Mouse (Mus musculus) heart, embryonic 12.5 days (tissue): Measurements from ENCODE around the gene Nsmce1. TPM values are rescaled to one million over a fixed set of nuclear protein-coding genes. Genes with fewer than 3 reads are reported as not detected.

ENCODE experiments used
- ATAC-seq: fragments of 200-750 bp; cut with Nextera tagmentation; 2 replicates; pipeline ENCODE4 v1.8.0; 2017; ENCODE audit warnings: moderate TSS enrichment, moderate library complexity; ENCODE audit not compliant: insufficient number of reproducible peaks, low FRiP score
- H3K27ac ChIP-seq: fragments of 300-500 bp; sonication (generic); 2 replicates; pipeline ENCODE4 v1.5.1; 2016; ENCODE audit warnings: mild to moderate bottlenecking, moderate library complexity; ENCODE audit not compliant: poor library complexity, severe bottlenecking
- H3K27me3 ChIP-seq: fragments of 300-500 bp; sonication (generic); replicated peaks from 2 replicates; pipeline ENCODE4 v1.6.1; 2016; ENCODE audit warnings: mild to moderate bottlenecking, moderate library complexity
- H3K36me3 ChIP-seq: fragments of 300-500 bp; sonication (generic); 2 replicates; pipeline ENCODE4 v1.6.1; 2016; ENCODE audit warnings: mild to moderate bottlenecking, moderate library complexity
- H3K4me1 ChIP-seq: fragments of 300-500 bp; sonication (generic); replicated peaks from 2 replicates; pipeline ENCODE4 v1.6.1; 2016; ENCODE audit warnings: mild to moderate bottlenecking
- H3K4me2 ChIP-seq: fragments of 300-500 bp; sonication (generic); 2 replicates; pipeline ENCODE4 v1.6.1; 2016; ENCODE audit warnings: mild to moderate bottlenecking, moderate library complexity
- H3K4me3 ChIP-seq: fragments of 300-500 bp; sonication (generic); 2 replicates; pipeline ENCODE4 v1.5.1; 2016; ENCODE audit warnings: mild to moderate bottlenecking
- H3K9ac ChIP-seq: fragments of 300-500 bp; sonication (generic); 2 replicates; pipeline ENCODE4 v1.6.1; 2016; ENCODE audit warnings: mild to moderate bottlenecking, moderate library complexity
- H3K9me3 ChIP-seq: fragments of 300-500 bp; sonication (generic); replicated peaks from 2 replicates; pipeline ENCODE4 v1.6.1; 2016; ENCODE audit warnings: mild to moderate bottlenecking, moderate library complexity
- WGBS: fragments of 180-500 bp; shearing (Covaris S2); methylation state at CpG from one replicate; pipeline ENCODE4 v1.1.7; 2016; 5-methylcytosine and 5-hydroxymethylcytosine counted together
- polyA plus RNA-seq: library from polyadenylated mRNA; unstranded; fragments of >200 nt; fragmentation: Nextera tagmentation; extraction: Ambion mirVana; gene quantifications from 2 replicates; pipeline ENCODE4 v1.2.1, GENCODE M21; 2016

Nsmce1 gene
- polyA plus RNA-seq, 1 experiment from 2014 or later: 98.8 TPM

DNA sequence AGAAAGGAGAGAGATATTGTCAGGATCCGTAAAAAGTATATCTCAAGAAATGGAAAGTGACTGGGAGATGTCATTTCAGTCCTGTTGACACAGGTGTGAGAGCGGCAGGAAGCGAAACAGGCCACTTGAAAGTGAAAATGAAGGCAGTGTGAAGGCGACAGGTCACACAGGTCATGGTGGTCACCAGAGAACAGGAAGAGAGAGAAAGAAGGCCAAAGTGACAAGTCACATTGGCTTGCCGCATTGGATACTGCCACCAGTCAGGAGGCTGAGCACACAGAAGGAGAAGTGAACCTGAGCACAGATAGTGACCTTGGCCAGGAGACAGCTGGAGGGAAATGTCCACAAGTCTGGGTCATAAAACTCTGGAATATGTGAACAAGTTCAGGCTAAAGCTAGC is 20.0 kb upstream of the Nsmce1 start:
- WGBS: 73% methylated on average over 5 of the region's 5 CpGs
- ATAC-seq: no peak

DNA sequence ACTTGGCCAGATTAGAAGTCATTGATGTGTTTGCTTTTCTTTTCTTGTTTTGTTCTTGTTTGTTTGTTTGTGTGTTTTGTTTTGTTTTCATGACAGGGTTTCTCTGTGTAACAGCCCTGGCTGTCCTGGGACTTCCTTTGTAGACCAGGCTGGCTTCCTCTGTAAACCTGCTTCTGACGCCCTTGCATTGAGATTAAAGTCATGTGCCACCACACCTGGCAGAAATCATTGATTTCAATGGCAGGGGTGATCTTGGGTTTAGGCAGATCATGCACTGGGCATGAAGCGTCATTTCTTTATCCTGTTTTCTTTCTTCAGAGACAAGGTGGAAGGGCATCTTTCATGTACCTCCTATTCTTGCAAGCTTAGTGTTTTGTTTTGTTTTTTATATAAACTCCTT is 15.9 kb upstream of the Nsmce1 start:
- Histone ChIP-seq H3K27me3 (no peaks in the 10 kb centered on the region), H3K4me3 (no peak overlapping the region), H3K27ac (no peak overlapping the region), H3K4me2 (no peak overlapping the region), H3K36me3 (no peaks in the 10 kb centered on the region), H3K9me3 (no peaks in the 10 kb centered on the region), H3K9ac (no peak overlapping the region), H3K4me1 (peaks cover 7% of the 10 kb centered on the region; the same call in 1 of the 2 replicates)
- 83% methylated on average over 2 of the region's 2 CpGs for WGBS
- no peak for ATAC-seq

More for the DNA sequence above, 20.0 kb upstream of the Nsmce1 start:
- Histone ChIP-seq H3K9ac (no peak overlapping the region), H3K27me3 (no peaks in the 10 kb centered on the region), H3K27ac (no peak overlapping the region), H3K4me2 (no peak overlapping the region), H3K36me3 (no peaks in the 10 kb centered on the region), H3K9me3 (no peaks in the 10 kb centered on the region), H3K4me3 (no peak overlapping the region), H3K4me1 (no peaks in the 10 kb centered on the region; the same call in 1 of the 2 replicates)

DNA sequence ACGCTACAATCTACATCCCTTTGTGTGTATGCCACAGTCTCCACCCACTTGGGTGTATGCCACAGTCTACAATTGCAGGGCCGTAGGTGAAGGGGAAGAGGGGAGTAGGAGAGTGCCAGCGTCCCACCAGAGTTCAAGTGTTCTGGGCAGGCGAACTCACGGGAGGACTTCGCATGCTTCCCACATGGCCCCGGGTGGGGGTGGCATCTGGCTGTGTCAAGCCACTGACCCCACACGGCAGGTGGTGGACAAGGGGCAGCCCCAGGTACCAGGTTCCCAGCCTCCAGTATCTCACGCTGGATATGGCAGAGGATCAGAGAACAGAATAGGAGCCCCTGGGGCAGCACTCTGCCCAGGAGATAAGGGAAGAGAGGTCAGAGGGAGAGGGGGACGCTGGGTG is 14.2 kb upstream of the Nsmce1 start:
- Histone ChIP-seq H3K27me3 (no peaks in the 10 kb centered on the region), H3K9ac (no peak overlapping the region), H3K4me1 (peaks cover 7% of the 10 kb centered on the region; the same call in 1 of the 2 replicates), H3K36me3 (no peaks in the 10 kb centered on the region), H3K9me3 (no peaks in the 10 kb centered on the region), H3K4me2 (no peak overlapping the region), H3K27ac (no peak overlapping the region), H3K4me3 (no peak overlapping the region)
- 79% methylated on average over 10 of the region's 10 CpGs for WGBS
- no peak for ATAC-seq

DNA sequence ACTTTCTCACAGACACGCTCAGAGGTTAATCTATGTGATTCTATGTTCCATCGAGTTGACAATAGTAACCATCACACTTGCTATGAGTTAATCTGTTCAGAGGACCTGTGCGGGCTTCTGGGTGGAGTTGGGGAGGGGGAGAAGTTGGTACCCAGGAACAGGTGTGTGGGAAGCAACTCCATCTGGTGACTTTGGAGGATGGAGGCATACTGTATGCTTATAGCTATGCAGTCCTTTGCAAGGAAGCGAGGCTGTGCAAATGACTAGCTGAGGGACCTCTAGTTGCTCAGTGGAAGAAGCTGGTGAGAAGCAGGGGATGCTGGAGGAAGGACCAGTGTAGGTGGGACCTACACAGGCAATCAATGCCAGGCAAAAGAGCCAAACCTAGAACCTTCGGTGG is 13.2 kb upstream of the Nsmce1 start:
- WGBS: 86% methylated on average over 5 of the region's 5 CpGs
- Histone ChIP-seq H3K27me3 (no peaks in the 10 kb centered on the region), H3K27ac (no peak overlapping the region), H3K36me3 (no peaks in the 10 kb centered on the region), H3K9me3 (no peaks in the 10 kb centered on the region), H3K4me1 (peaks cover 7% of the 10 kb centered on the region; the same call in 1 of the 2 replicates), H3K9ac (no peak overlapping the region), H3K4me3 (no peak overlapping the region), H3K4me2 (no peak overlapping the region)
- ATAC-seq: no peak

DNA sequence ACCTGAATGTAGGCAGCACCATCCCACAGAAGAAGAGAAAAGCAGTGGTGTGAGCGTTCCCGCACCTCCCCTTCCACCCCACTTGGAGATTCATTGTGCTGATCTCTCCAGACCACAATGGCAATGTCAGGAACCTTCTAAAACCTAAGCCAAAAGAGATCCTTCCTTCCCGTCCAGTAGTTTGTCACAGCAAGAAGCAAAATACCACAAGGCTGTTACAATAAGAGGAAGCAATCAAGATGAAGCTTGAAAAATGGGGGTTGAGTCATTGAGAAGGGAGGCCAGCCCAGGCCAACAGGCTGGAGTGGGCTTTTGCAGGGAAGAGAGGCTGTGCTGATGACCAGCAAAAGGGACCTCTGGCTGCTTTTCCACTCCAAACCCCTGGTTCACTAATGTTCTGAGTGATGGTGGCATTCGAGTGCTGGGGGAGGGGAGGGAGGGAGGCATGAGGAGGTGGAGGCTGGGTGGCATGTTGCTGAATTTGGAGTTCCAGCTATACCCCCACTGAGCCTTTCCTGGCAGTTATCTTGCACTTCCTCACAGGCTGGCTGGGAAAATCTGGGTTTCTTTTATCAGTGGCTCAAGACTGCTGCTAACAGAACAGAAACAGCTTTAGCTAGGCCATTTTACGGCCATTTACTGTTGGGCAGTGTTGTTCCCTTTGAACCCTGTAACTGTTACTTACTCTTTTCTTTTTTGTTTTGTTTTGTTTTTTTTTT is 12.1 kb upstream of the Nsmce1 start:
- no peak for ATAC-seq
- H3K27ac ChIP-seq: no peak overlapping the region
- H3K4me3 ChIP-seq: no peak overlapping the region
- no peaks in the 10 kb centered on the region for H3K27me3 ChIP-seq
- H3K36me3 ChIP-seq: no peaks in the 10 kb centered on the region
- no peaks in the 10 kb centered on the region for H3K9me3 ChIP-seq
- H3K4me1 ChIP-seq: peaks cover 7% of the 10 kb centered on the region; the same call in 1 of the 2 replicates
- H3K9ac ChIP-seq: no peak overlapping the region
- WGBS: 53% methylated on average over 5 of the region's 5 CpGs
- H3K4me2 ChIP-seq: no peak overlapping the region

DNA sequence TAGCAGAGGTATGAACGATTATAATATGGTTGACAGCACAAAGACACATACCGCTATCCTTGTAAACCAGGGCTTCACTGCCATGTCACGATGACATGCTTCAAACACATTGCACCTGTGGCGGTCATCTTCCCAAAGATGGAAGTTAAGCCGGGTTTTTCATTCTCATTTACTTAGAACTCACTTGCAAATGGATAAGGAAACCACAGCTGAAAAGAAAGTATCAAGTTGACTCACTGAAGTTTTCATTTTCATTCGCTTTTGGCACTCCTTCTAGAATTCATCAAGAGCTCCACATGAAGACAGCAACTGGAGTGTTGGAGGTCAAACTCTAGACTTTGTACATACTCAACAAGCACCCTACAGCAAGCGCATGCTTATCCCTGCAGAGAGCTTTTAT is 9.5 kb upstream of the Nsmce1 start:
- no peak overlapping the region for H3K4me2 ChIP-seq
- H3K4me1 ChIP-seq: peaks cover 7% of the 10 kb centered on the region; the same call in 1 of the 2 replicates
- no peak for ATAC-seq
- no peaks in the 10 kb centered on the region for H3K27me3 ChIP-seq
- 86% methylated on average over 7 of the region's 7 CpGs for WGBS
- H3K36me3 ChIP-seq: no peaks in the 10 kb centered on the region
- H3K4me3 ChIP-seq: no peak overlapping the region
- H3K27ac ChIP-seq: no peak overlapping the region
- H3K9ac ChIP-seq: no peak overlapping the region
- H3K9me3 ChIP-seq: no peaks in the 10 kb centered on the region

DNA sequence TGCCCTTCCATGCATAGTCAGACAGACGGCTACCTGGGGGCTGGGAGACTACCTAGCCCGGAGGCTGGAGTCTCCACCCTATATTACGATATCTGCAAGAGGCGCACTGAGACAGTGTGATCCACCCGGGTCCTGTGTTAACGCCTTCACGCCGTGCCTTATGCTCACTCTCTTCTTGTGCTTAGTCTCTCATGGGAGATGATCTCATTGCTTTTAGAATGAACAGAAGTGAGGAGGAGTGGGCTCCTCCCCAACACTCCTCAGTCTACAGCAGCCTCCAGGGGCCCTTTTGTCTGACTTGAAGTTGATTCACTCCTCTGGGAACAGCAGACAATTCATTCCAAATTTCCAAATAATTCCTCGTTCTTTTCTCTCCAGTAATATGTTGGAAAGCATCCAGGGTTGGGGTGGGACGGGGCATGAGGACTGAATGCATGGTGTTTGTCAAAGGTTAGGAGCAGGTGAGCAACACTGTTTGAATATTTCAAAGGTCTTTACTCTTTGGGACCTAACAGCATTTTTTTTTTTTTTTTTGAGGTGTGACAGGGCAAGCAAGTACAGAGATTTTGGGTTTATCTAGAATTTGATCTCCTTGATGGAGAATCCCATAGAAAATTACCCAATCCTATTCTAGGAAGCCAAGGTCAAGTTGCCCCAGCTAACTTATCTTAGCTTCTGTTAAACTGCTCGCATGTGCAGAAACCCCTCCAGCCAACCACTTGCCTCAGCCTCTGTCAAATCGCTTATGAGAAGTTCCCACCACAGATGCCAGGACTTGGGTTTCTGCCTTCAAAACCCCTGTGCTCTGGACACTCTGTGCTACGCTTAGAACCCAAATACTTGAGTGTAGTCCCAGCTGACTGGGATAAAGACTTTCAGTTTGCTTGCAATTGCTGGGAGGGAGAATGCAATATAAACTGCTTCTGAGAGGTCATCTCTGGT is 8.8 kb upstream of the Nsmce1 start:
- H3K4me2 ChIP-seq: no peak overlapping the region
- no peaks in the 10 kb centered on the region for H3K36me3 ChIP-seq
- peaks cover 7% of the 10 kb centered on the region; the same call in 1 of the 2 replicates for H3K4me1 ChIP-seq
- no peaks in the 10 kb centered on the region for H3K27me3 ChIP-seq
- no peak overlapping the region for H3K9ac ChIP-seq
- 67% methylated on average over 13 of the region's 13 CpGs for WGBS
- no peaks in the 10 kb centered on the region for H3K9me3 ChIP-seq
- H3K27ac ChIP-seq: no peak overlapping the region
- H3K4me3 ChIP-seq: no peak overlapping the region
- no peak for ATAC-seq

DNA sequence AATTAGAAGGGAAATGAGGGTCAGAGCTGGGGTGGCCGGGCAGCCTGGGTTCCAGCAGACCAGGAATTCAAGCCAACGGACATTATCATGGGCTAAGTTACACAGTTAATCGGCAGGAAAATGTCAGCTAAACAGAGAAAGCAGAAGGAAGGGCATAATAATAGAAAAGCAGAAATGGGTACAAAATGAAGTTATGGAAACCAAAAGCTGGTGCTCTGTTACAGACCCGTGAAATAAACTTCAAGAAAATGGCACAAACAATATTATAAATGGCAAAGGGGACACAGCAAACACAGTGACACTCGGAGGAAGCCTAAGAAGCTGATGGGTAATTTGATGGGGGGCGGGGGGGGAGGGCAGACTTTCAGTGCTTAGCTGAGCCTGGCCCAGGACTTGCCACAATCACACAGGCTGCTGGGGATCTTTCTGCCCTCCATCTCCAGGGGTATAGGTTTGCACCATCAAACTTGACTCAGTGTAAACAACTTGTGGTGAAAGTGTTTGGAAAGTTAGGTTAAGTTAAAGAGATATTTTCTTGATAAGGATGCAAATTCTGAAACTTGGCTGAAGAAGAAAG is 4.6 kb upstream of the Nsmce1 start:
- no peak overlapping the region for H3K4me2 ChIP-seq
- H3K36me3 ChIP-seq: no peaks in the 10 kb centered on the region
- H3K4me3 ChIP-seq: no peak overlapping the region
- WGBS: 66% methylated on average over 6 of the region's 6 CpGs
- ATAC-seq: no peak
- no peak overlapping the region for H3K9ac ChIP-seq
- no peaks in the 10 kb centered on the region for H3K9me3 ChIP-seq
- no peak overlapping the region for H3K27ac ChIP-seq
- no peaks in the 10 kb centered on the region for H3K27me3 ChIP-seq
- peaks cover 10% of the 10 kb centered on the region for H3K4me1 ChIP-seq

DNA sequence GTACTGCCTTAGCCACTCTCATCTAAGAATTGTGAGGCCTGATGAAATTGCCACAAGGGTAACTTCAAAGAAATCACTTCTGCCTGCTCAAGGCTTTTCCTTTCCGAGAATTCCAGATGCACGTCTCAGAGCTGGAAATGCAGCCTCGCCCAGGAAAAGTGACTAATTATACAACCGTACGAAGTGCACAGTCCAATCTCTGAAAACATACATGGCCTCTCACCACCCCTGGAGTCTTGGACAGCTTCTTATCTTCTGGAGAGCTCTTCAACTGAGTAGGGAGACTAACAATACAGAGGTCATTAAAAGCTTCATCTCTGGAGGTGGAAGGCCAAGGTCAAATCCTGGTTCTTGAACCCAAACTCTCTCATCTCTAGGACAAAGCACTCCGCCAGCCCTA is 1.2 kb upstream of the Nsmce1 start:
- H3K9me3 ChIP-seq: no peaks in the 10 kb centered on the region
- H3K9ac ChIP-seq: no peak overlapping the region
- H3K4me3 ChIP-seq: no peak overlapping the region
- 50% methylated on average over 6 of the region's 6 CpGs for WGBS
- no peaks in the 10 kb centered on the region for H3K36me3 ChIP-seq
- peaks cover 16% of the 10 kb centered on the region for H3K4me1 ChIP-seq
- ATAC-seq: no peak
- no peaks in the 10 kb centered on the region for H3K27me3 ChIP-seq
- no peak overlapping the region for H3K4me2 ChIP-seq
- no peak overlapping the region for H3K27ac ChIP-seq

DNA sequence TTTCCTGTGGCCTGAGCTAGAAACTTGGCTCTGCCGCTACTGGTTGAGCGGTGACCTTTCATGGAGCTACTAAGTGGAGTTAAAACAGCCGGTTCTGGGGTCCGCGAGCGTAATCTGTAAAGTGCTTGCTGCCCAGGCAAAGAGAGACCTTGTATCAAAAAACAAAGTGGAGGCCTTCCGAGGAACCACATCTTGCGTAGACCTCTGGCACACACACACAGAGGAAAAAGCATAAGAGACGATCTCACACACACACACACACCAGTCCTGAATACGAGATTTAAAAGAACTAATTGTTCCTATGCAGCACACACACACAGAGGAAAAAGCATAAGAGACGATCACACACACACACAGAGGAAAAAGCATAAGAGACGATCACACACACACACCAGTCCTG is 364 bp upstream of the Nsmce1 start:
- no peak for ATAC-seq
- no peaks in the 10 kb centered on the region for H3K27me3 ChIP-seq

DNA sequence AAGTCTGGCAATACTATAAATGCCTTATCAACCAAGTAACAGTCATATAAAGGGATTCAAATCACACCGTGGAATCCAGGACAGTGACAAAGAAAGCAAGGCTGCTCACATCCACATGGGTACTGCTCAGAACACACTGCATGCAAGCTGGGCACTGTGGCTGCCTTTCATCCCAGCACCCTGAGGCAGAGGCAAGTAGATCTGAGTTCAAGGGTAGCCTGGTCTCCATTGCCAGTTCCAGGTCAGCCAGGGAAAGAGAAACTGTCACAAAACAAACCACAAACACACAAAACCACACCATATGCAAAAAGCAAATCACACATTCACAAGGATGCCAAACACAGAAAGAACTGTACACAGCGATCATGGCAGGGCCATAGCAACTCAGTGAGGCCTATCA is 1.8 kb downstream of the Nsmce1 start:
- 92% methylated on average over 2 of the region's 2 CpGs for WGBS
- Histone ChIP-seq H3K27ac (no peak overlapping the region), H3K36me3 (peaks cover 23% of the 10 kb centered on the region), H3K9ac (no peak overlapping the region), H3K9me3 (no peaks in the 10 kb centered on the region), H3K4me3 (no peak overlapping the region), H3K27me3 (no peaks in the 10 kb centered on the region), H3K4me1 (peaks cover 16% of the 10 kb centered on the region), H3K4me2 (no peak overlapping the region)
- no peak for ATAC-seq

More for the DNA sequence above, 364 bp upstream of the Nsmce1 start:
- peak overlapping the region; percentile 76 for H3K4me3 ChIP-seq
- H3K27ac ChIP-seq: peak overlapping the region; percentile 73
- peak overlapping the region; percentile 85 for H3K9ac ChIP-seq
- peaks cover 16% of the 10 kb centered on the region for H3K4me1 ChIP-seq
- H3K36me3 ChIP-seq: 0 out of 2 replicates have a peak, but pooled peaks cover 2% of the 10 kb centered on the region
- WGBS: 29% methylated on average over 12 of the region's 12 CpGs
- H3K9me3 ChIP-seq: no peaks in the 10 kb centered on the region
- H3K4me2 ChIP-seq: peak overlapping the region; percentile 81
